10 mouse cellular contexts compared by ENCODE assay signal in genomic region chr8:109465056-109465455, GRCm38 (mm10). TPM values are rescaled to one million over a fixed set of nuclear protein-coding genes. Genes with fewer than 3 reads are reported as not detected.
A peak's percentile ranks its signal among the peaks of the same experiment; 100 is the strongest.
DNase-seq lines count a peak whose midpoint lies in the region; ATAC-seq lines count a peak whose summit lies in the region.
"Had no signal": no experiment of that assay in that cellular context is flagged by ENCODE, and none has a peak within 500 bp of the region (broad histone marks: within the 10 kb centered on the region; RNA-seq: fewer than 3 reads in every experiment).

No protein-coding gene starts in this region.

- DNase-seq in heart, adult 11 months = peak; percentile 64
- no peak for DNase-seq in heart, postnatal 14 days
- no peak for DNase-seq in midbrain, embryonic 14.5 days
- no peak for DNase-seq in spleen, postnatal 14 days (ENCODE audit: low spot score in 2 of 2)
- DNase-seq in gastrocnemius, adult 18-20 months (ENCODE audit: low spot score) = no peak
- DNase-seq in spleen, adult 18-20 months = no peak

- no peaks in the 10 kb centered on the region for H3K27me3 ChIP-seq in embryonic facial prominence, embryonic 12.5 days
- H3K27me3 ChIP-seq in hindbrain, embryonic 13.5 days = no peaks in the 10 kb centered on the region
- no peaks in the 10 kb centered on the region for H3K27me3 ChIP-seq in midbrain, embryonic 14.5 days (ENCODE audit: control insufficient read depth, insufficient read depth, low read length)

- H3K9me3 ChIP-seq in embryonic facial prominence, embryonic 12.5 days = no peaks in the 10 kb centered on the region
- no peaks in the 10 kb centered on the region for H3K9me3 ChIP-seq in hindbrain, embryonic 13.5 days
- no peaks in the 10 kb centered on the region for H3K9me3 ChIP-seq in midbrain, embryonic 14.5 days (ENCODE audit: control insufficient read depth, low read length)
- H3K9me3 ChIP-seq: intestine, embryonic 15.5 days had no signal

- intact Hi-C loops in heart, postnatal 14 days (cut with DNase I) = no loop called here

- ATAC-seq in embryonic facial prominence, embryonic 12.5 days (ENCODE audit: insufficient number of reproducible peaks, insufficient read depth, low FRiP score, low TSS enrichment) = no peak
- no peak; the same call in 1 of the 2 replicates for ATAC-seq in hindbrain, embryonic 13.5 days (ENCODE audit: low FRiP score)
- ATAC-seq in midbrain, embryonic 14.5 days (ENCODE audit: low FRiP score, low TSS enrichment) = no peak
- ATAC-seq: Patski had no signal

- no peak overlapping the region for H3K4me3 ChIP-seq in embryonic facial prominence, embryonic 12.5 days
- H3K4me3 ChIP-seq in hindbrain, embryonic 13.5 days = no peak overlapping the region
- no peak overlapping the region for H3K4me3 ChIP-seq in midbrain, embryonic 14.5 days (replicated peaks; ENCODE audit: low read depth, low read length)
- H3K4me3 ChIP-seq: intestine, embryonic 15.5 days had no signal

- no peaks in the 10 kb centered on the region for H3K36me3 ChIP-seq in embryonic facial prominence, embryonic 12.5 days
- H3K36me3 ChIP-seq in hindbrain, embryonic 13.5 days = no peaks in the 10 kb centered on the region
- no peaks in the 10 kb centered on the region for H3K36me3 ChIP-seq in midbrain, embryonic 14.5 days (ENCODE audit: control insufficient read depth, insufficient read depth, low read length)
- H3K36me3 ChIP-seq: intestine, embryonic 15.5 days had no signal

- no peak overlapping the region for H3K9ac ChIP-seq in embryonic facial prominence, embryonic 12.5 days
- H3K9ac ChIP-seq in hindbrain, embryonic 13.5 days = no peak overlapping the region; the same call in 1 of the 2 replicates
- peak overlapping the region; percentile 4; the same call in 1 of the 2 replicates for H3K9ac ChIP-seq in midbrain, embryonic 14.5 days (replicated peaks; ENCODE audit: low read length)
- H3K9ac ChIP-seq: intestine, embryonic 15.5 days had no signal

- H3K27ac ChIP-seq in embryonic facial prominence, embryonic 12.5 days = peak overlapping the region; percentile 80
- peak overlapping the region; percentile 97 for H3K27ac ChIP-seq in hindbrain, embryonic 13.5 days
- peak overlapping the region; percentile 96 for H3K27ac ChIP-seq in midbrain, embryonic 14.5 days (replicated peaks; ENCODE audit: low read depth, low read length)
- H3K27ac ChIP-seq: intestine, embryonic 15.5 days had no signal

- H3K4me1 ChIP-seq in embryonic facial prominence, embryonic 12.5 days = peaks cover 24% of the 10 kb centered on the region
- H3K4me1 ChIP-seq in hindbrain, embryonic 13.5 days (replicated peaks) = peaks cover 77% of the 10 kb centered on the region
- peaks cover 72% of the 10 kb centered on the region for H3K4me1 ChIP-seq in midbrain, embryonic 14.5 days (ENCODE audit: control insufficient read depth, insufficient read depth, low read length)

- H3K4me2 ChIP-seq in embryonic facial prominence, embryonic 12.5 days (replicated peaks) = peak overlapping the region; percentile 39; the same call in 1 of the 2 replicates
- peak overlapping the region; percentile 46; the same call in 1 of the 2 replicates for H3K4me2 ChIP-seq in hindbrain, embryonic 13.5 days
- H3K4me2 ChIP-seq in midbrain, embryonic 14.5 days (ENCODE audit: low read length) = peak overlapping the region; percentile 47; the same call in 1 of the 2 replicates

- 26% methylated on average over 3 of the region's 3 CpGs for WGBS in embryonic facial prominence, embryonic 12.5 days
- WGBS in hindbrain, embryonic 13.5 days = 47% methylated on average over 3 of the region's 3 CpGs
- WGBS in midbrain, embryonic 14.5 days = 57% methylated on average over 3 of the region's 3 CpGs

RNA-seq across cellular contexts. Expression of gene Pmfbp1, which starts 28.8 kb away (rescaled TPM):
- total RNA-seq in heart, postnatal 14 days (2021) = not detected
- polyA plus RNA-seq in embryonic facial prominence, embryonic 12.5 days (2016; fragmentation: Nextera tagmentation; extraction: Ambion mirVana) = 0.06 TPM in 1 of 2 replicates, not detected in the other
- polyA plus RNA-seq in hindbrain, embryonic 13.5 days (2015; fragmentation: Nextera tagmentation; extraction: Ambion mirVana) = 2.4 and 3.4 TPM in 2 replicates
- 3.3 and 3.5 TPM in 2 replicates for polyA plus RNA-seq in midbrain, embryonic 14.5 days (2014; fragmentation: Nextera tagmentation; extraction: Ambion mirVana)
- not detected for total RNA-seq in gastrocnemius, adult 18-20 months (2021)
- polyA plus RNA-seq: intestine, embryonic 15.5 days; Patski had no signal
